Mouse (Mus musculus): ENCODE measurements around the gene Sox6.

The Sox6 gene

GRCm38 (mm10) chr7:115422828-115423227, 615.8 kb downstream of the Sox6 start:
- DNase-seq (ENCODE audit: low spot score), result no peak

GRCm38 (mm10) chr7:115420960-115421359, 617.6 kb downstream of the Sox6 start:
- DNase-seq (ENCODE audit: low spot score), result no peak

Data from embryo, embryonic 10.5 days (tissue).